Mouse (Mus musculus): ENCODE data around the gene Midn.

GRCm38 (mm10) chr10:80121639-80122038 is 26.4 kb upstream of the Midn start:
- TF ChIP-seq CTCF (IDR thresholded peaks at IDR 0.05), result no peak
- TF ChIP-seq POLR2A (IDR thresholded peaks at IDR 0.05; ENCODE audit: insufficient read depth, low read depth, low read length), result no peak

All from heart, adult 2 months (tissue).